Mouse (Mus musculus) heart, adult 2 months (tissue): ENCODE measurements around the gene Gpatch1.

ENCODE experiments used
- CTCF ChIP-seq: fragments of 200-600 bp; IDR thresholded peaks from 2 replicates; pipeline ENCODE4 v1.8.1; 2022; ENCODE audit warnings: antibody characterized with exemption, mild to moderate bottlenecking, moderate library complexity
- EP300 ChIP-seq: fragments of 200-500 bp; IDR thresholded peaks from 2 replicates; pipeline ENCODE4 v1.6.1; 2011; ENCODE audit warnings: low read depth, low read length, control low read depth; ENCODE audit not compliant: insufficient read depth
- POLR2A ChIP-seq: fragments of 200-500 bp; IDR thresholded peaks from 2 replicates; pipeline ENCODE4 v1.6.1; 2011; ENCODE audit warnings: mild to moderate bottlenecking, low read depth, low read length, control low read depth; ENCODE audit not compliant: insufficient read depth

- TF ChIP-seq CTCF (no peak), EP300 (no peak), POLR2A (no peak)
These were observed 44.0 kb upstream of the Gpatch1 start for GRCm38 (mm10) chr7:35362253-35362652.
